Mouse (Mus musculus): ENCODE results near the gene Tmem51. TPM values are rescaled to one million over a fixed set of nuclear protein-coding genes. Genes with fewer than 3 reads are reported as not detected.
A peak's percentile ranks its signal among the peaks of the same experiment; 100 is the strongest.

Tmem51 gene
- total and polyA plus RNA-seq, 3 experiments: 1.4 to 8.0 (median 8.0) TPM

DNA sequence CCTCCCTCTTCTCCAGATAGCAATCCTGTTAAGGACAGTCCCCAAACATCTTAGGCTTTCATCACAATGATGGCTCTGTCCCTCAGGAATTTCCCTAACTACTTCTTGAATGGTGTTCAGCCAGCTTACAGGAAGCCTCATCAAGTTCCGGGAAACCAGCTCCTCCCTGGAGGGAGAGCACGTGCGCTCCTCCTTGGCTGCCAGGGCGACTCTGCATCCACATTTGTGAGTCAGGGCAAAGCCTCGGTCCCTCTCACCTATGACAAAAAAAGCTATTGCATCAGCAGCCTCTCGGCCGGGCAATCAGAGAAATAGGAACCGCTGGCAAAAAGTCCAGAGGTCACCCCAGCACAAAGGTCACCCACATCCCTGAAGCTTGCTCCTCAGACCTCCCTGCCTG lies 13.3 kb downstream of the Tmem51 start:
- in situ Hi-C loops (cut with MboI; ENCODE audit: low pct_ligation_motif_present, low pct_unique_long_range_greater_than_20kb, low sequenced_read_pairs) (loop anchor here (10.0 kb wide), 1 partner anchor 206 kb away; no protein-coding TSS in a partner anchor), dilution Hi-C loops (cut with MboI; ENCODE audit: extremely low pct_ligation_motif_present, extremely low pct_unique_long_range_greater_than_20kb, low sequenced_read_pairs) (no loop called here)
- TF ChIP-seq POLR2AphosphoS2 (IDR thresholded peaks at IDR 0.05; ENCODE audit: low read depth, low read length) (no peak), TCF12 (IDR thresholded peaks at IDR 0.05; ENCODE audit: low read depth, low read length) (no peak), UBTF (IDR thresholded peaks at IDR 0.05; ENCODE audit: low read depth, low read length) (no peak), HCFC1 (IDR thresholded peaks at IDR 0.05; ENCODE audit: low read depth, low read length) (no peak), CHD1 (IDR thresholded peaks at IDR 0.05; ENCODE audit: low read depth, low read length) (no peak), USF1 (IDR thresholded peaks at IDR 0.05; ENCODE audit: low read depth, low read length) (no peak), MEF2A (IDR thresholded peaks at IDR 0.05; ENCODE audit: borderline replicate concordance, low read depth, low read length) (no peak), JUND (conservative IDR thresholded peaks at IDR 0.05; ENCODE audit: low read depth, low read length) (no peak), ZMIZ1 (IDR thresholded peaks at IDR 0.05; ENCODE audit: low read depth, low read length) (no peak), NRF1 (IDR thresholded peaks at IDR 0.05; ENCODE audit: low read depth, low read length) (no peak), GABPA (IDR thresholded peaks at IDR 0.05; ENCODE audit: insufficient replicate concordance, low read depth, low read length) (no peak), NELFE (IDR thresholded peaks at IDR 0.05; ENCODE audit: low read depth, low read length) (no peak), ZKSCAN1 (IDR thresholded peaks at IDR 0.05; ENCODE audit: borderline replicate concordance, low read depth, low read length) (no peak), KAT2A (IDR thresholded peaks at IDR 0.05; ENCODE audit: insufficient replicate concordance, low read length) (no peak), ELF1 (IDR thresholded peaks at IDR 0.05; ENCODE audit: low read depth, low read length) (no peak), MAFK (IDR thresholded peaks at IDR 0.05; ENCODE audit: insufficient replicate concordance, low read length) (no peak), MYC (IDR thresholded peaks at IDR 0.05; ENCODE audit: low read depth, low read length) (no peak), MXI1 (IDR thresholded peaks at IDR 0.05; ENCODE audit: low read depth, low read length) (no peak), MAX (IDR thresholded peaks at IDR 0.05; ENCODE audit: low read length) (no peak), SMC3 (IDR thresholded peaks at IDR 0.05; ENCODE audit: low read depth, low read length) (no peak)
- H3K4me1 ChIP-seq (ENCODE audit: control insufficient read depth in 1 of 2, insufficient read depth in 2 of 2): peaks cover 17 to 66% of the 10 kb centered on the region in 2 experiments
- no peak for DNase-seq (ENCODE audit: extremely low read depth)
- H3K27ac ChIP-seq (ENCODE audit: insufficient read depth, low read depth): no peak overlapping the region
- no peak overlapping the region for H3K4me3 ChIP-seq (replicated peaks in 1 of 3; ENCODE audit: low read depth in 2 of 3, low read length in 2 of 3, poor library complexity in 1 of 3)
- no peaks in the 10 kb centered on the region for H3K36me3 ChIP-seq (replicated peaks in 1 of 2; ENCODE audit: control insufficient read depth in 1 of 2, insufficient read depth in 1 of 2, low read length in 1 of 2)
- H3K9me3 ChIP-seq (replicated peaks; ENCODE audit: low read length): no peaks in the 10 kb centered on the region
- H3K27me3 ChIP-seq (replicated peaks): no peaks in the 10 kb centered on the region
- H3K4me2 ChIP-seq (ENCODE audit: insufficient read depth, low read depth, poor library complexity, severe bottlenecking): 0 out of 2 replicates have a peak overlapping the region, but pooled peaks have one; percentile 17
- no peaks in the 10 kb centered on the region for H3K79me2 ChIP-seq (replicated peaks; ENCODE audit: control insufficient read depth, extremely low read depth, insufficient read depth, poor library complexity, severe bottlenecking)
- H3K9ac ChIP-seq (ENCODE audit: insufficient read depth, low read depth): no peak overlapping the region

Measured in CH12.LX (cell line).